Mouse (Mus musculus) liver, embryonic 14.5 days (tissue): ENCODE data around the gene Trp63. TPM values are rescaled to one million over a fixed set of nuclear protein-coding genes. Genes with fewer than 3 reads are reported as not detected.
"Not testable (repeated sequence)": the region's sequence is repeated elsewhere in the genome, so short reads cannot be mapped to it uniquely, and the experiment has no call there.

Experiments used
- ATAC-seq: fragments of 200-750 bp; cut with Nextera tagmentation; 2 replicates; pipeline ENCODE4 v1.8.0; 2017; ENCODE audit warnings: moderate number of reproducible peaks, mild to moderate bottlenecking, moderate library complexity; ENCODE audit not compliant: insufficient read depth
- DNase-seq, 3 experiments: peaks; one replicate each; pipeline ENCODE4 v3.0.0-alpha.2; 2012 to 2013; ENCODE audit warnings: low read depth in 3 of 3, low spot score in 3 of 3
- H3K27ac ChIP-seq: fragments of 300-500 bp; sonication (generic); 2 replicates; pipeline ENCODE4 v1.5.1; 2014; ENCODE audit warnings: moderate library complexity, mild to moderate bottlenecking, control low read depth, inconsistent platforms
- H3K27me3 ChIP-seq: fragments of 300-500 bp; sonication (generic); 2 replicates; pipeline ENCODE4 v1.6.1; 2014; ENCODE audit warnings: mild to moderate bottlenecking, low read length, moderate library complexity; ENCODE audit not compliant: control insufficient read depth, insufficient read depth
- H3K36me3 ChIP-seq: fragments of 300-500 bp; sonication (generic); replicated peaks from 2 replicates; pipeline ENCODE4 v1.6.1; 2014; ENCODE audit warnings: low read depth; ENCODE audit not compliant: control insufficient read depth, insufficient read depth
- H3K4me1 ChIP-seq, 2 experiments: fragments of 200-500 bp in 1 of 2; fragments of 300-500 bp in 1 of 2; sonication (generic) in 1 of 2; replicated peaks; 2 replicates each; pipeline ENCODE4 v1.6.1; 2012 to 2014; ENCODE audit warnings: antibody characterized with exemption in 1 of 2, inconsistent platforms in 1 of 2, low read length in 1 of 2; ENCODE audit not compliant: control insufficient read depth in 2 of 2, insufficient read depth in 2 of 2
- H3K4me2 ChIP-seq: fragments of 300-500 bp; sonication (generic); 2 replicates; pipeline ENCODE4 v1.6.1; 2014; ENCODE audit warnings: low read depth, mild to moderate bottlenecking, control low read depth, moderate library complexity
- H3K4me3 ChIP-seq, 2 experiments: fragments of 200-500 bp in 1 of 2; fragments of 300-500 bp in 1 of 2; sonication (generic) in 1 of 2; 2 replicates each; pipeline ENCODE4 v1.5.1; 2012 to 2014; ENCODE audit warnings: low read depth in 2 of 2, low read length in 2 of 2, mild to moderate bottlenecking in 2 of 2, control low read depth in 1 of 2, inconsistent platforms in 1 of 2, moderate library complexity in 1 of 2; ENCODE audit not compliant: insufficient read depth in 1 of 2
- H3K9ac ChIP-seq: fragments of 300-500 bp; sonication (generic); replicated peaks from 2 replicates; pipeline ENCODE4 v1.6.1; 2014; ENCODE audit warnings: mild to moderate bottlenecking, control low read depth, moderate library complexity
- H3K9me3 ChIP-seq: fragments of 300-500 bp; sonication (generic); 2 replicates; pipeline ENCODE4 v1.6.1; 2016; ENCODE audit warnings: low read length, mixed read lengths; ENCODE audit not compliant: control insufficient read depth
- CTCF ChIP-seq: IDR thresholded peaks from 2 replicates; pipeline ENCODE4 v1.5.1; 2016; ENCODE audit warnings: antibody characterized with exemption, low read depth, control low read depth
- EP300 ChIP-seq: IDR thresholded peaks from 2 replicates; pipeline ENCODE4 v1.6.1; 2016; ENCODE audit warnings: antibody characterized with exemption, low read depth
- WGBS: fragments of 180-500 bp; shearing (Covaris S2); extraction: QIAGEN DNeasy Blood & Tissue Kit; methylation state at CpG from one replicate; pipeline ENCODE4 v1.1.7; 2014; ENCODE audit not compliant: insufficient replicate concordance; 5-methylcytosine and 5-hydroxymethylcytosine counted together
- polyA plus RNA-seq, 2 experiments: library from polyadenylated mRNA; depleted of rRNA in 1 of 2; stranded (reverse) in 1 of 2; unstranded in 1 of 2; fragments of >200 nt; fragmentation: Nextera tagmentation in 1 of 2; extraction: Ambion mirVana in 1 of 2; gene quantifications; 2 replicates each; pipeline versions ENCODE4 v1.2.1 to v1.2.3; 2012 to 2014

The Trp63 gene
- polyA plus RNA-seq (2012; rRNA removed) (0.02 TPM in 1 of 2 replicates, not detected in the other), polyA plus RNA-seq (2014; fragmentation: Nextera tagmentation; extraction: Ambion mirVana) (not detected in 2 replicates)

DNA sequence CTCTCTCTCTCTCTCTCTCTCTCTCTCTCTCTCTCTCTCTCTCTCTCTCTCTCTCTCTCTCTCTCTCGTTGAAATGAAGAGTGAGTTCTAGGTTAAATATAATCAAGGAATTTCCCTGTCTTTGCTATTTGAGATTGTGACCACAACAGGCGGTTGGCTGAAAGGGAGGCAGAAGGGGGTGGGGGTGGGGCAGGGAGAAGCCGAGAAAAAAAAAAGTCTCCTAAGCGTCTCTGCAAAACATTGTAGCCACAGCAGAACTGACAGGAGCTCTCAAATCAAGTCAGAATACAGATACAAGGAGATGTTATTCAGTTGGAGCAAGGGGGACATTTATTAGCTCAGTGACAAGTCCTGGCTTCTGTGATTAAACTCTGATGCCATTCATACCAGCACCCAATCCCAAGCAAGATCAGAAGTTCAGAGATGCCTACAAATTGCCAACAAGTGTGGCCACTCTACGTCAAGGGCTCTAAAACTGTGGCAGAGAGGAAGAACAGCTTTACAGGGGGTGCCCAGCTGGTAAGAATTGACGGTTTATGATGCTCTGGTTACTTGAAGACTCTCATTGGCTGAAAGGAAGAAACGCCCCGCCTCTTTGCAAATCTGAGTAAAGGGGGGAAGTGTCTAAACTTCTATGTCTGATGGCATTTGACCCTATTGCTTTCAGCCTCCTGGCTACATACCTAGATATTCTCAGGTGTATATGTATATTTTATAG lies at the start of gene Trp63:
TSS of gene Trp63 (plus strand) at position 233 of the 718 bp plus-strand sequence.
- Histone ChIP-seq H3K4me1 (no peaks in the 10 kb centered on the region), H3K36me3 (no peaks in the 10 kb centered on the region), H3K4me2 (no peak within 1 kb of the TSS), H3K27ac (no peak within 1 kb of the TSS), H3K9ac (no peak within 1 kb of the TSS), H3K4me3 (no peak within 1 kb of the TSS), H3K9me3 (no peaks in the 10 kb centered on the region), H3K27me3 (no peaks in the 10 kb centered on the region)
- 30% methylated on average over 8 of the region's 8 CpGs for WGBS
- TF ChIP-seq EP300 (no peak), CTCF (no peak)
- no peak for ATAC-seq
- DNase-seq: no peak

DNA sequence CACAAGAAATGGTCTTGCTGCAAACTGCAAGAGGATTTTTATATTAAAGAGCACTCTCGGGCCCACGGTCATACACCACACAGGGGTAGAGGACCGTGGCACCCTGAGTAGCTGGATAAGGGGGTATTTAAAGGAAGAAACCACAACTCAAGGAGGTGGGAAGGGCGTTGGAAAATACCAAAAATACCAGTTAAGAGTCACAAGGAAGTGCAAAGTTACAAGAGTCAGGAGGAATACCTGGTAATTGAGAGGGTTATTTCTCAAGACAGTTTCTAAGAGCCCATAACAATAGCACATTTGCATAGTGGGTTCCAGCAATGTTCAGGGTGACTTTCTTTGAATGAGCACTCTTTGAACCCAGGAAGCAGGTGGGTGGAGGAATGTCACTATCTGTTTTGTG lies 38.8 kb upstream of the Trp63 start:
- H3K9me3 ChIP-seq, H3K9ac ChIP-seq, H3K36me3 ChIP-seq, ATAC-seq, H3K4me3 ChIP-seq, H3K4me1 ChIP-seq, DNase-seq, H3K4me2 ChIP-seq, H3K27ac ChIP-seq, H3K27me3 ChIP-seq: not testable (repeated sequence)
- WGBS: 54% methylated on average over 4 of the region's 4 CpGs

DNA sequence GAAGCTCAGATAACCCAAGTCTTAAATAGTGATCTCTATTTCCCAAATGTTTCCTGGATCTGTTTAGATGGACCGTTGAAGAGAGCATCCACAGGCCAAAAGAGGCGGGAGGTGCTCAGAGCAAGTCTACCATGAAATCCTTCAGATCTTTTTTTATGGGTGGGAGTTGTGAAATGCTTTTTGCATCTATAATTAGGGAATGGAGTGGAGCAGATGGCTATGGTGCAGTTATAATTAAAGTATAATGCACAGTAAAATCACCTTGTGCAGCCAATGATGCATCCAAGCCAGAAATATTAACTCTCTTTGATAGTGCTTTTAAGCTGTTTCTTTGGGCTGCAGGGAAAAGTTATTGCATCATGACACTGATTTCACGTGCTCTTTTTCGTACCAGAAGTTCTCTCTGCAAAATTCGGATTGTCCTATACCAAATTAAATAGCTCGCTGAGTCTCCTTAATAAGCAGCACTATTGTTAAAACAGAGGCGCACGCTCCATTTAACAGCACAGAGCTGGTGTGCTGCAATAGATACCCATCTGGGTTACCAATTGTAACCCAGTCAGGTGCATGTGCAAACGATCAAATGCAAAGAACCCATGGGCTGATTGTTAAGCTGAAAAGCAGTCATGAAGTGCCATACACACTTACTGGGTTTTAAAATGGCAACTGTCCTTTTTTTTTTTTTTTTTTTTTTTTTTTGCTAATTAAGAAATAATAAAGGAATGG lies 22.9 kb upstream of the Trp63 start:
- Histone ChIP-seq H3K4me3 (no peak overlapping the region), H3K27ac (no peak overlapping the region), H3K4me2 (no peak overlapping the region), H3K27me3 (no peaks in the 10 kb centered on the region), H3K4me1 (no peaks in the 10 kb centered on the region), H3K9me3 (no peaks in the 10 kb centered on the region), H3K36me3 (no peaks in the 10 kb centered on the region), H3K9ac (no peak overlapping the region)
- no peak for DNase-seq
- WGBS: 66% methylated on average over 9 of the region's 9 CpGs
- ATAC-seq: no peak
- no peak for TF ChIP-seq EP300
- no peak for TF ChIP-seq CTCF

DNA sequence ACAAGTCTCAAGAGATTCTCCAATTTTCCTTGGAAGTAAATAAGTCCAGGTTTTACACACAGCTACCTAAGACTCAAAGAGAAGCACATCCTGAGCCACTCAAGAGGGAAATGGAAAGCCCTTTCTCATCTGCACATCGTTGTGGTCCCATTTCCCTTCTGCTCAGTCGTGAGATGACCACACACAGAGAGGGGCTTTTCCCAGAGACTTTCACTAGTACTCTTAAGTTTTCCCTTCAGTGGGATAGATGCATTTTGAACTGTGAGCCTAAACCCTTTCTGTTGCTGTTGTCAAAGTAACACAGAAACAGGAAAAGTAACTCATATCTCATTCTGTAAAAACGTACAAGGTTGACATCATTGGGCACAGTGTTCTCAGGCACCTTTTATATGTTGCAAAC lies 20.4 kb upstream of the Trp63 start:
- Histone ChIP-seq H3K27ac (no peak overlapping the region), H3K4me1 (no peaks in the 10 kb centered on the region), H3K27me3 (no peaks in the 10 kb centered on the region), H3K36me3 (no peaks in the 10 kb centered on the region), H3K9ac (no peak overlapping the region), H3K9me3 (no peaks in the 10 kb centered on the region), H3K4me2 (no peak overlapping the region), H3K4me3 (no peak overlapping the region)
- no peak for ATAC-seq
- 33% methylated on average over 3 of the region's 3 CpGs for WGBS
- TF ChIP-seq CTCF (no peak), EP300 (no peak)
- DNase-seq: no peak

DNA sequence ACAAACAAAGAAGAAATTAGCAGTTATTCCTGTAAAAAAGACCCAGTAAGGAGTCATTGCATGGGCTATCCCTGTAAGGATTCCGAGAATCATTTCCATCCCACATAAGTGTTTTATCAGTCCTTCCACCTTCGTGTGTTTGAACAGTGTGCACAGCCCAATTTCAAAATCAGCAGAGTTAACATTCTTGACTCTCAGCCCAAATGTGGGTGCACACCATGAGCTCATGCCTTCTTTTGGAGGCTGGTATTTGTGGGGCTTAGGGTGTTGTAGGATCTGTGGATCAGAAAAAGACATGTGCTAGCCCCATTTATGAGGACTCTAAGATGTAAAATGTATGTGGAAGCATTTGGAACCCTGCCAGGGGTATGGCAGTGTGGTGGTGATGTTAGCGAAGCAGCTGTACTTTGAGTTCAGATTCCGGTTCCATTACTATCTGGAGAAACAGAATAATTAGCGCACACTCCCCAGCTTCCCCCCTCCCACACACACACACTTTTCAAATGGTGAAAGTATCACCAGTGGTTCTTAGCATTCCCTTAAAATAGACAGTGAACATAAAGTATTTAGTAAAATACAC lies 9.6 kb upstream of the Trp63 start:
- Histone ChIP-seq H3K27me3 (no peaks in the 10 kb centered on the region), H3K9me3 (no peaks in the 10 kb centered on the region), H3K4me3 (no peak overlapping the region), H3K27ac (no peak overlapping the region), H3K4me2 (no peak overlapping the region), H3K4me1 (no peaks in the 10 kb centered on the region), H3K9ac (no peak overlapping the region), H3K36me3 (no peaks in the 10 kb centered on the region)
- no peak for TF ChIP-seq CTCF
- TF ChIP-seq EP300: no peak
- ATAC-seq: no peak
- WGBS: 56% methylated on average over 5 of the region's 5 CpGs
- DNase-seq: no peak
